Mouse (Mus musculus): Measurements from ENCODE around the gene Ryr3. TPM values are rescaled to one million over a fixed set of nuclear protein-coding genes. Genes with fewer than 3 reads are reported as not detected.
"Not testable (repeated sequence)": the region's sequence is repeated elsewhere in the genome, so short reads cannot be mapped to it uniquely, and the experiment has no call there.

Ryr3 gene
- polyA plus RNA-seq, 1 experiment from 2014 or later: 4.3 TPM

GRCm38 (mm10) chr2:113095184-113095583, 121.7 kb downstream of the Ryr3 start:
- 70% methylated on average over 4 of the region's 4 CpGs for WGBS
- no peaks in the 10 kb centered on the region for H3K9me3 ChIP-seq (replicated peaks)
- ATAC-seq (ENCODE audit: insufficient number of reproducible peaks, low FRiP score): no peak
- H3K4me2 ChIP-seq: no peak overlapping the region
- no peak overlapping the region for H3K4me3 ChIP-seq
- H3K4me1 ChIP-seq (replicated peaks): no peaks in the 10 kb centered on the region
- H3K36me3 ChIP-seq: no peaks in the 10 kb centered on the region
- no peak overlapping the region for H3K9ac ChIP-seq
- no peaks in the 10 kb centered on the region for H3K27me3 ChIP-seq (replicated peaks)
- H3K27ac ChIP-seq (ENCODE audit: poor library complexity, severe bottlenecking): no peak overlapping the region

GRCm38 (mm10) chr2:113094088-113094487, 122.8 kb downstream of the Ryr3 start:
- WGBS: 86% methylated on average over 6 of the region's 6 CpGs
- Histone ChIP-seq H3K27ac (ENCODE audit: poor library complexity, severe bottlenecking) (no peak overlapping the region), H3K9ac (no peak overlapping the region), H3K27me3 (replicated peaks) (no peaks in the 10 kb centered on the region), H3K4me1 (replicated peaks) (no peaks in the 10 kb centered on the region), H3K4me3 (no peak overlapping the region), H3K9me3 (replicated peaks) (no peaks in the 10 kb centered on the region), H3K36me3 (no peaks in the 10 kb centered on the region), H3K4me2 (no peak overlapping the region)
- ATAC-seq (ENCODE audit: insufficient number of reproducible peaks, low FRiP score): no peak

- Histone ChIP-seq H3K9ac (no peak overlapping the region), H3K27ac (ENCODE audit: poor library complexity, severe bottlenecking) (no peak overlapping the region), H3K4me3 (no peak overlapping the region), H3K4me2 (no peak overlapping the region), H3K36me3 (no peaks in the 10 kb centered on the region), H3K9me3 (replicated peaks) (no peaks in the 10 kb centered on the region), H3K27me3 (replicated peaks) (no peaks in the 10 kb centered on the region), H3K4me1 (replicated peaks) (no peaks in the 10 kb centered on the region)
- 81% methylated on average over 1 of the region's 1 CpGs for WGBS
- no peak for ATAC-seq (ENCODE audit: insufficient number of reproducible peaks, low FRiP score)
Measured at GRCm38 (mm10) chr2:113092756-113093155, 124.1 kb downstream of the Ryr3 start.

- not testable (repeated sequence) for H3K27me3 ChIP-seq (replicated peaks); H3K4me1 ChIP-seq (replicated peaks); H3K27ac ChIP-seq (ENCODE audit: poor library complexity, severe bottlenecking); H3K9me3 ChIP-seq (replicated peaks); H3K9ac ChIP-seq; H3K36me3 ChIP-seq; H3K4me3 ChIP-seq; H3K4me2 ChIP-seq; ATAC-seq (ENCODE audit: insufficient number of reproducible peaks, low FRiP score)
- 67% methylated on average over 1 of the region's 1 CpGs for WGBS
Measured at GRCm38 (mm10) chr2:113091316-113091715, 125.6 kb downstream of the Ryr3 start.

GRCm38 (mm10) chr2:113076396-113076795, 140.5 kb downstream of the Ryr3 start:
- H3K4me1 ChIP-seq (replicated peaks): no peaks in the 10 kb centered on the region
- WGBS: 80% methylated on average over 4 of the region's 4 CpGs
- no peak for ATAC-seq (ENCODE audit: insufficient number of reproducible peaks, low FRiP score)
- H3K4me2 ChIP-seq: no peak overlapping the region
- H3K27me3 ChIP-seq (replicated peaks): no peaks in the 10 kb centered on the region
- no peak overlapping the region for H3K9ac ChIP-seq
- H3K27ac ChIP-seq (ENCODE audit: poor library complexity, severe bottlenecking): no peak overlapping the region
- no peaks in the 10 kb centered on the region for H3K36me3 ChIP-seq
- no peak overlapping the region for H3K4me3 ChIP-seq
- no peaks in the 10 kb centered on the region for H3K9me3 ChIP-seq (replicated peaks)

GRCm38 (mm10) chr2:113059367-113059766, 157.5 kb downstream of the Ryr3 start:
- 79% methylated on average over 5 of the region's 5 CpGs for WGBS
- Histone ChIP-seq H3K36me3 (no peaks in the 10 kb centered on the region), H3K4me3 (no peak overlapping the region), H3K9ac (no peak overlapping the region), H3K27ac (ENCODE audit: poor library complexity, severe bottlenecking) (no peak overlapping the region), H3K4me1 (replicated peaks) (no peaks in the 10 kb centered on the region), H3K9me3 (replicated peaks) (no peaks in the 10 kb centered on the region), H3K4me2 (no peak overlapping the region), H3K27me3 (replicated peaks) (no peaks in the 10 kb centered on the region)
- ATAC-seq (ENCODE audit: insufficient number of reproducible peaks, low FRiP score): no peak

GRCm38 (mm10) chr2:113058914-113059313, 158.0 kb downstream of the Ryr3 start:
- H3K4me1 ChIP-seq (replicated peaks): no peaks in the 10 kb centered on the region
- 61% methylated on average over 5 of the region's 5 CpGs for WGBS
- no peaks in the 10 kb centered on the region for H3K36me3 ChIP-seq
- no peak overlapping the region for H3K4me3 ChIP-seq
- no peak for ATAC-seq (ENCODE audit: insufficient number of reproducible peaks, low FRiP score)
- H3K4me2 ChIP-seq: no peak overlapping the region
- H3K9me3 ChIP-seq (replicated peaks): no peaks in the 10 kb centered on the region
- H3K9ac ChIP-seq: no peak overlapping the region
- H3K27ac ChIP-seq (ENCODE audit: poor library complexity, severe bottlenecking): no peak overlapping the region
- H3K27me3 ChIP-seq (replicated peaks): no peaks in the 10 kb centered on the region

GRCm38 (mm10) chr2:113058116-113058515, 158.8 kb downstream of the Ryr3 start:
- H3K27ac ChIP-seq (ENCODE audit: poor library complexity, severe bottlenecking): no peak overlapping the region
- no peaks in the 10 kb centered on the region for H3K9me3 ChIP-seq (replicated peaks)
- H3K4me1 ChIP-seq (replicated peaks): no peaks in the 10 kb centered on the region
- H3K4me2 ChIP-seq: no peak overlapping the region
- no peak for ATAC-seq (ENCODE audit: insufficient number of reproducible peaks, low FRiP score)
- no peak overlapping the region for H3K9ac ChIP-seq
- no peak overlapping the region for H3K4me3 ChIP-seq
- H3K27me3 ChIP-seq (replicated peaks): no peaks in the 10 kb centered on the region
- no peaks in the 10 kb centered on the region for H3K36me3 ChIP-seq
- 63% methylated on average over 3 of the region's 3 CpGs for WGBS

GRCm38 (mm10) chr2:113055591-113055990, 161.3 kb downstream of the Ryr3 start:
- Histone ChIP-seq H3K4me3 (no peak overlapping the region), H3K27ac (ENCODE audit: poor library complexity, severe bottlenecking) (no peak overlapping the region), H3K9me3 (replicated peaks) (no peaks in the 10 kb centered on the region), H3K27me3 (replicated peaks) (no peaks in the 10 kb centered on the region), H3K4me1 (replicated peaks) (no peaks in the 10 kb centered on the region), H3K36me3 (no peaks in the 10 kb centered on the region), H3K4me2 (no peak overlapping the region), H3K9ac (no peak overlapping the region)
- WGBS: 85% methylated on average over 2 of the region's 2 CpGs
- no peak for ATAC-seq (ENCODE audit: insufficient number of reproducible peaks, low FRiP score)

- WGBS: 60% methylated on average over 1 of the region's 1 CpGs
- Histone ChIP-seq H3K4me3 (no peak overlapping the region), H3K9me3 (replicated peaks) (no peaks in the 10 kb centered on the region), H3K36me3 (no peaks in the 10 kb centered on the region), H3K4me1 (replicated peaks) (no peaks in the 10 kb centered on the region), H3K27ac (ENCODE audit: poor library complexity, severe bottlenecking) (no peak overlapping the region), H3K9ac (no peak overlapping the region), H3K27me3 (replicated peaks) (no peaks in the 10 kb centered on the region), H3K4me2 (no peak overlapping the region)
- ATAC-seq (ENCODE audit: insufficient number of reproducible peaks, low FRiP score): no peak
Measured at GRCm38 (mm10) chr2:113049831-113050230, 167.1 kb downstream of the Ryr3 start.

- Histone ChIP-seq H3K27me3 (replicated peaks) (no peaks in the 10 kb centered on the region), H3K4me2 (no peak overlapping the region), H3K36me3 (no peaks in the 10 kb centered on the region), H3K27ac (ENCODE audit: poor library complexity, severe bottlenecking) (no peak overlapping the region), H3K4me1 (replicated peaks) (no peaks in the 10 kb centered on the region), H3K9me3 (replicated peaks) (no peaks in the 10 kb centered on the region), H3K4me3 (no peak overlapping the region), H3K9ac (no peak overlapping the region)
- ATAC-seq (ENCODE audit: insufficient number of reproducible peaks, low FRiP score): no peak
- 53% methylated on average over 2 of the region's 2 CpGs for WGBS
Measured at GRCm38 (mm10) chr2:113036550-113036949, 180.3 kb downstream of the Ryr3 start.

- H3K27ac ChIP-seq (ENCODE audit: poor library complexity, severe bottlenecking): no peak overlapping the region
- no peak for ATAC-seq (ENCODE audit: insufficient number of reproducible peaks, low FRiP score)
- WGBS: 90% methylated on average over 5 of the region's 5 CpGs
- H3K4me2 ChIP-seq: no peak overlapping the region
- no peaks in the 10 kb centered on the region for H3K9me3 ChIP-seq (replicated peaks)
- H3K27me3 ChIP-seq (replicated peaks): no peaks in the 10 kb centered on the region
- no peak overlapping the region for H3K4me3 ChIP-seq
- no peaks in the 10 kb centered on the region for H3K36me3 ChIP-seq
- H3K4me1 ChIP-seq (replicated peaks): no peaks in the 10 kb centered on the region
- no peak overlapping the region for H3K9ac ChIP-seq
Measured at GRCm38 (mm10) chr2:113030689-113031088, 186.2 kb downstream of the Ryr3 start.

Measured in heart, embryonic 12.5 days (tissue).